Comparison of ENCODE assay signal across 19 mouse cellular contexts in the genomic region with DNA sequence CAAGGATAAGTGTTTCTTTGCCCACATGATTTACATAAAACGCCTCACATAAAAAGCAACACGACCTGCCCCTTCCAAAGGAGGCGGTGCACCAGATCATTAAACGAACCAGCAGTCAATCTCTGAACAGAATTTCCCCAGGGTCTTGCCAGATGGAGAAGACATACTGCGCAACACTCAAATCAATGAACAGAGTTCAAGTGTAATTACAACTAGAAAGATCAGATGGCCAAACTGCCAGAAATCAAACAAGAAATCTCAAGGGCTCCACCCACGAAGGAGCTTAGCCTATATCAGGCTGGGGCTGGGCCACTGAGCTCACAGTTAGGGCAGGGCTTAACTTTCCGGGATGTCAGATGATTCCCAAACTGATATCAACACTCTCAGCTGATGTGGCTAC.
DNase-seq lines count a peak whose midpoint lies in the region; ATAC-seq and TF ChIP-seq lines count a peak whose summit lies in the region.
"Had no signal": no experiment of that assay in that cellular context is flagged by ENCODE, and none has a peak within 500 bp of the region (broad histone marks: within the 10 kb centered on the region; RNA-seq: fewer than 3 reads in every experiment).

No protein-coding gene starts in this region.

- H3K27me3 ChIP-seq in forebrain, embryonic 12.5 days: no peaks in the 10 kb centered on the region
- H3K27me3 ChIP-seq in forebrain, embryonic 10.5 days (ENCODE audit: poor library complexity, severe bottlenecking): no peaks in the 10 kb centered on the region
- H3K27me3 ChIP-seq in midbrain, embryonic 11.5 days (ENCODE audit: control insufficient read depth, insufficient read depth, low read length): no peaks in the 10 kb centered on the region
- H3K27me3 ChIP-seq in midbrain, embryonic 10.5 days (ENCODE audit: low read depth, poor library complexity, severe bottlenecking): no peaks in the 10 kb centered on the region
- no peaks in the 10 kb centered on the region for H3K27me3 ChIP-seq in forebrain, postnatal 0 days (ENCODE audit: insufficient read depth, low read length)
- H3K27me3 ChIP-seq in midbrain, postnatal 0 days (ENCODE audit: insufficient read depth, low read length): no peaks in the 10 kb centered on the region
- H3K27me3 ChIP-seq: hindbrain, embryonic 15.5 days; kidney, embryonic 15.5 days; limb, embryonic 13.5 days; liver, embryonic 13.5 days; lung, embryonic 15.5 days; stomach, embryonic 15.5 days had no signal

- WGBS in forebrain, embryonic 12.5 days: 62% methylated on average over 7 of the region's 7 CpGs
- WGBS in forebrain, embryonic 10.5 days: 84% methylated on average over 7 of the region's 7 CpGs
- WGBS in midbrain, embryonic 11.5 days: 68% methylated on average over 7 of the region's 7 CpGs
- 81% methylated on average over 7 of the region's 7 CpGs for WGBS in midbrain, embryonic 10.5 days
- 46% methylated on average over 7 of the region's 7 CpGs for WGBS in forebrain, postnatal 0 days
- 51% methylated on average over 7 of the region's 7 CpGs for WGBS in midbrain, postnatal 0 days

- H3K27ac ChIP-seq in forebrain, embryonic 12.5 days: no peak overlapping the region
- H3K27ac ChIP-seq in forebrain, embryonic 10.5 days: no peak overlapping the region
- H3K27ac ChIP-seq in midbrain, embryonic 11.5 days (ENCODE audit: low read depth, low read length): no peak overlapping the region
- no peak overlapping the region for H3K27ac ChIP-seq in midbrain, embryonic 10.5 days (replicated peaks)
- no peak overlapping the region for H3K27ac ChIP-seq in forebrain, postnatal 0 days (ENCODE audit: low read depth, low read length)
- H3K27ac ChIP-seq in midbrain, postnatal 0 days (ENCODE audit: low read depth, low read length): no peak overlapping the region
- H3K27ac ChIP-seq: hindbrain, embryonic 15.5 days; kidney, embryonic 15.5 days; limb, embryonic 13.5 days; liver, embryonic 13.5 days; lung, embryonic 15.5 days; stomach, embryonic 15.5 days had no signal

- no peak overlapping the region for H3K4me2 ChIP-seq in forebrain, embryonic 12.5 days
- H3K4me2 ChIP-seq in midbrain, embryonic 11.5 days: no peak overlapping the region
- H3K4me2 ChIP-seq in forebrain, postnatal 0 days (ENCODE audit: low read depth): no peak overlapping the region
- no peak overlapping the region for H3K4me2 ChIP-seq in midbrain, postnatal 0 days (ENCODE audit: low read depth, low read length, poor library complexity, severe bottlenecking)
- H3K4me2 ChIP-seq: hindbrain, embryonic 15.5 days; kidney, embryonic 15.5 days; limb, embryonic 13.5 days; liver, embryonic 13.5 days; lung, embryonic 15.5 days; stomach, embryonic 15.5 days had no signal

- peak; percentile 51; the same call in 1 of the 2 replicates for ATAC-seq in forebrain, embryonic 12.5 days (ENCODE audit: low FRiP score)
- ATAC-seq in midbrain, embryonic 11.5 days (ENCODE audit: low FRiP score): peak; percentile 70
- ATAC-seq in forebrain, postnatal 0 days: peak; percentile 61
- ATAC-seq in midbrain, postnatal 0 days (ENCODE audit: low FRiP score): no peak
- ATAC-seq: intestine, embryonic 16.5 days had no signal

- no peak for TF ChIP-seq CTCF in forebrain, postnatal 0 days (IDR thresholded peaks at IDR 0.05; ENCODE audit: low read depth)
- no peak for TF ChIP-seq CTCF in midbrain, postnatal 0 days (IDR thresholded peaks at IDR 0.05)

- no peaks in the 10 kb centered on the region for H3K4me1 ChIP-seq in forebrain, embryonic 12.5 days
- no peaks in the 10 kb centered on the region for H3K4me1 ChIP-seq in forebrain, embryonic 10.5 days
- no peaks in the 10 kb centered on the region for H3K4me1 ChIP-seq in midbrain, embryonic 11.5 days (ENCODE audit: control insufficient read depth, insufficient read depth, low read length)
- H3K4me1 ChIP-seq in midbrain, embryonic 10.5 days: no peaks in the 10 kb centered on the region
- no peaks in the 10 kb centered on the region for H3K4me1 ChIP-seq in forebrain, postnatal 0 days (ENCODE audit: insufficient read depth)
- no peaks in the 10 kb centered on the region for H3K4me1 ChIP-seq in midbrain, postnatal 0 days (ENCODE audit: insufficient read depth, low read length)
- H3K4me1 ChIP-seq: kidney, embryonic 15.5 days; liver, embryonic 13.5 days; lung, embryonic 15.5 days; stomach, embryonic 15.5 days had no signal

- H3K9ac ChIP-seq in forebrain, embryonic 12.5 days: no peak overlapping the region
- H3K9ac ChIP-seq in midbrain, embryonic 11.5 days (ENCODE audit: low read length): no peak overlapping the region
- no peak overlapping the region for H3K9ac ChIP-seq in forebrain, postnatal 0 days
- H3K9ac ChIP-seq in midbrain, postnatal 0 days (replicated peaks; ENCODE audit: low read length, poor library complexity, severe bottlenecking): no peak overlapping the region
- H3K9ac ChIP-seq: hindbrain, embryonic 15.5 days; kidney, embryonic 15.5 days; limb, embryonic 13.5 days; liver, embryonic 13.5 days; lung, embryonic 15.5 days; stomach, embryonic 15.5 days had no signal

- H3K9me3 ChIP-seq in forebrain, embryonic 12.5 days: no peaks in the 10 kb centered on the region
- H3K9me3 ChIP-seq in forebrain, embryonic 10.5 days: no peaks in the 10 kb centered on the region
- no peaks in the 10 kb centered on the region for H3K9me3 ChIP-seq in midbrain, embryonic 11.5 days (ENCODE audit: control insufficient read depth, low read length)
- H3K9me3 ChIP-seq in midbrain, embryonic 10.5 days (replicated peaks): no peaks in the 10 kb centered on the region
- no peaks in the 10 kb centered on the region for H3K9me3 ChIP-seq in forebrain, postnatal 0 days (ENCODE audit: low read length)
- no peaks in the 10 kb centered on the region for H3K9me3 ChIP-seq in midbrain, postnatal 0 days (ENCODE audit: low read length)
- H3K9me3 ChIP-seq: hindbrain, embryonic 15.5 days; kidney, embryonic 15.5 days; limb, embryonic 13.5 days; liver, embryonic 13.5 days; lung, embryonic 15.5 days; stomach, embryonic 15.5 days had no signal

- no peak for DNase-seq in forebrain, embryonic 10.5 days (ENCODE audit: extremely low spot score, low spot score)
- DNase-seq in midbrain, embryonic 11.5 days (ENCODE audit: low spot score, missing footprints): no peak
- no peak for DNase-seq in midbrain, embryonic 10.5 days (ENCODE audit: low spot score)
- DNase-seq in forebrain, postnatal 0 days: peak; percentile 1
- DNase-seq in midbrain, postnatal 0 days (ENCODE audit: low spot score): peak; percentile 68
- DNase-seq in layer of hippocampus, adult 11-12 months (ENCODE audit: low spot score): no peak
- DNase-seq: B cell, adult 2 months; cerebellum, adult 2 months; kidney, postnatal 4 days; liver, embryonic 13.5 days; lung, postnatal 4 days; thymus, adult 18-20 months had no signal

- no peaks in the 10 kb centered on the region for H3K36me3 ChIP-seq in forebrain, embryonic 12.5 days (replicated peaks)
- H3K36me3 ChIP-seq in forebrain, embryonic 10.5 days (replicated peaks): no peaks in the 10 kb centered on the region
- H3K36me3 ChIP-seq in midbrain, embryonic 11.5 days (ENCODE audit: control insufficient read depth, insufficient read depth, low read length): no peaks in the 10 kb centered on the region
- no peaks in the 10 kb centered on the region for H3K36me3 ChIP-seq in midbrain, embryonic 10.5 days
- no peaks in the 10 kb centered on the region for H3K36me3 ChIP-seq in forebrain, postnatal 0 days (ENCODE audit: insufficient read depth)
- H3K36me3 ChIP-seq in midbrain, postnatal 0 days (ENCODE audit: insufficient read depth, low read length): no peaks in the 10 kb centered on the region
- H3K36me3 ChIP-seq: hindbrain, embryonic 15.5 days; kidney, embryonic 15.5 days; limb, embryonic 13.5 days; liver, embryonic 13.5 days; lung, embryonic 15.5 days; stomach, embryonic 15.5 days had no signal

- H3K4me3 ChIP-seq in forebrain, embryonic 12.5 days (replicated peaks): no peak overlapping the region
- H3K4me3 ChIP-seq in forebrain, embryonic 10.5 days: no peak overlapping the region
- H3K4me3 ChIP-seq in midbrain, embryonic 11.5 days (ENCODE audit: low read depth, low read length): no peak overlapping the region
- H3K4me3 ChIP-seq in midbrain, embryonic 10.5 days: no peak overlapping the region
- H3K4me3 ChIP-seq in forebrain, postnatal 0 days (ENCODE audit: low read depth, low read length): no peak overlapping the region
- no peak overlapping the region for H3K4me3 ChIP-seq in midbrain, postnatal 0 days (ENCODE audit: low read depth, low read length)
- H3K4me3 ChIP-seq: hindbrain, embryonic 15.5 days; kidney, embryonic 15.5 days; limb, embryonic 13.5 days; liver, embryonic 13.5 days; lung, embryonic 15.5 days; stomach, embryonic 15.5 days had no signal

Comparison
In these comparisons a context has a peak if more than half of its experiments do, and no peak if none do; other contexts are left out.
1. DNase-seq: peak in forebrain, postnatal 0 days (single experiment) and midbrain, postnatal 0 days (single experiment); none in forebrain, embryonic 10.5 days (single experiment), midbrain, embryonic 11.5 days (single experiment), midbrain, embryonic 10.5 days (single experiment) and layer of hippocampus, adult 11-12 months (single experiment).